Mouse (Mus musculus) effector memory CD4-positive, alpha-beta T cell, adult 5 months (primary cell): ENCODE data around the gene Neo1. TPM values are rescaled to one million over a fixed set of nuclear protein-coding genes. Genes with fewer than 3 reads are reported as not detected.

ENCODE experiments used
- polyA plus RNA-seq: library from polyadenylated mRNA; unstranded; fragments of 100-300 nt; shearing (Covaris generic); gene quantifications from one replicate; pipeline ENCODE4 v1.2.1, GENCODE M21; 2017

Neo1 gene
- polyA plus RNA-seq, result 0.19 TPM

GRCm38 (mm10) chr9:59036159-59036731 lies at the start of gene Neo1:
Gene Neo1, minus strand, starts transcription at chr9:59036441.

Other genes with a start within 250 kb of the Neo1 start
- gene Hcn4, start 213.0 kb downstream of the Neo1 start, polyA plus RNA-seq, result not detected